Mouse (Mus musculus) cerebellum, postnatal 10 days (tissue): ENCODE results near the gene Rfx4.

Experiments
- DNase-seq, 2 experiments: peaks; one replicate each; pipeline ENCODE4 v3.0.0; 2021; ENCODE audit warnings: mixed read lengths in 2 of 2

Rfx4 gene

DNA sequence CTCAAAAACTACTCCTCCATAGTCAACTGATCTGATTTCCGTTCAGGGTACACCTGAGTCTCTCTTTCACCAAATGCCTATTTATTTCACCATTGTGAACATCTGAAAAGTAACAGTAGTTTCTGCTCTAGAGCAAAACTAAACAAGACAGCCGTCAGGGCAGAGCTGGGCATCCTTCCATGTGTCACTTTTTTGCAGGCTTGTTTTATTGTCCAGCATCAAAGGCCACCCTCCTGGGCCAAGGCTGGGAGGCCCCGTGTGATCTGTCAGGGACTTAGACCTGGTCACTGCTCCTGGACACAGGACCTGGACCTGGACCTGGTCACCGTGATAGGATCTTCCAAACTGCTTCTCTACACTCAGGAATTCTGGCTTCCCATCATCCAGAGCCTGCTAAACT lies 116.1 kb downstream of the Rfx4 start:
- DNase-seq, result no peak

DNA sequence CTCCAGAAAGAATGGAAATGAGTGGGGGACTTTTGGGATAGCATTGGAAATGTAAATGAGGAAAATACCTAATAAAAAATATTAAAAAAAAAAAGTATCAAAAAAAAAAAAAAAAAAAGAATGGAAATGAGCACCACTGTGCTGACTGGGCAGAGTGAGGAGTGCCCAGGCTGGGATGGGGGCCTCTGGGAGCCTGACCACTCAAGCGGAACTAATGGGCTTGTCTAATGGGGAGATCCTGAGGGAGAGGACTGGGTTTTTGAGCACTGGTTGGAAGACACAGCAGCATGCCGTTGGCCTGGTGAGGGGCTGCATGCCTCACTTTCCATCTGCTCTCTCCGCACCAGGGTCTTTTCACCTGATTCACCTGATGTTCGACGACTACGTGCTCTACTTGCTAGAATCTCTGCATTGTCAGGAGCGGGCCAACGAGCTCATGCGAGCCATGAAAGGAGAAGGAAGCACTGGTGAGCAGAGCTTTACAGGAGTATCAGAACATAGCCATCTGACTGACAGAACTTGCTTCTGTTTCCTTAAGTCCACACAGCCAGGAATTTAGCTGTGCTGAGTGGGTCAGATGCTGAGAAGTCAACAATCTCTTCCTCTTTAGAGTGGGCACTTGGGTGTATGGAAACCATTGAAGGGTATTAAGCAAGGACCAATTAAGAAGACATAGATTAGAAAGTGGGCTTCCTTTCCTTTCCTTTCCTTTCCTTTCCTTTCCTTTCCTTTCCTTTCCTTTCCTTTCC lies 124.1 kb downstream of the Rfx4 start:
- peak; percentile 26 for DNase-seq

DNA sequence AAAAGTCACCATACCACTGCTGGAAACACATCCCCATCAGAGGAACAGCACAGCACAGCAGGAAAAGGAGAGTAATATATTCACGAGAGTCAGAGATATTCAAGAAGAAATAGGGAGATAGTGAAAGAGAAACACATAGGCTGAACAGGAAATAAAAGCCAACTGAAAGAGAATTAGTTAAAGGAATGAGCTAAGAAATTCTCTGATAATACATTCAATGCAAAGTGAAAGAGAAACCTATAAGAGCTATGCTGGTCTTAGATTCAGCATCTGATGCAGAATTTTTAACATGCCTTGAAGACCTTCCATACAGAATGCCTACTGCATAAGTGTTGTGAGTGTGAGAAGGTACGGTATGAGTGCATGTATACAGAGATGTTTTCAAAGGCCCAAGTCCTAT lies 126.7 kb downstream of the Rfx4 start:
- no peak for DNase-seq

DNA sequence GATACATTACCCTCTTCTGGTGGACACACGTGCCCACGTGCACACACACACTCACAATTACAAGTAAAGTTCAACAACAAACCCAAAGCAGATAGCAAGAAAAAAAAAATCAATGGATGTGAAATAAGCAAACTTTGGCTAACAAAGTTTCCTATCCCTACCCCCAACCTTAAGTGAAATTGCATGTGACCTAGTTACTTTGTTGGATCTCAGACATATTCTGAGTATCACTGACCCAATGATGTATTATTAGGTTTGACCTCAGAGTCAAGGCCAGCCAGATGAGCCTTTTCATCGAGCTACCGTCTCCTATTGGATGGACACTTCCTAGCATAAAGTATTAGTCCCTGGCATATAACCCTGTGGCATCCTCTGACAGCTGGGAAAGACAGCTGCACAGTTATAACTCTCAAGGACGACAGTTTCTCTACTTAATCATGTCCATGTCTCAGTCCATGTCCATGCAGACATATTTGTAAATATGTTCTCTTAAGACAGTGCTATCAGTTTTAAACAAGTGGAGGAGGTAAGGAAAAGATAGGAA lies 129.6 kb downstream of the Rfx4 start:
- no peak for DNase-seq

DNA sequence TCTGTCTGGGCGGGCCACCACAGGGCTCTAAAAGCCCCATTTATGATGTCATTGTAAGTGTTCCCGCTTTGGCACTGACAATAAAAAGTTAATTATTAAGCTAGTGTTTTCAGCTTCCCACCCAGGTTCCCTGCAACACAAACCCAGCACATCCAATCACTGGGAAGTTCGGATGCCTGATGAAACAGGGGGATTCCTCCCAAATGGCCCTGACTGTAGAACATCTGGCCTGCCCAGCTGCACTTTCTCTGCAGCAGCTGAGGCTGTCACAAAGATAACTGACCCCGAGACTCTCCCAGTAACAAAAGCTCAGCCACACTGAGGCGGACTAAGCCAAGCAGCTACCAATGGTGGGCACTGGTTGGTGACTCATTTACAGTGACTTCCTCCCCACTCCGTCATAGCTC lies 130.4 kb downstream of the Rfx4 start:
- no peak for DNase-seq

DNA sequence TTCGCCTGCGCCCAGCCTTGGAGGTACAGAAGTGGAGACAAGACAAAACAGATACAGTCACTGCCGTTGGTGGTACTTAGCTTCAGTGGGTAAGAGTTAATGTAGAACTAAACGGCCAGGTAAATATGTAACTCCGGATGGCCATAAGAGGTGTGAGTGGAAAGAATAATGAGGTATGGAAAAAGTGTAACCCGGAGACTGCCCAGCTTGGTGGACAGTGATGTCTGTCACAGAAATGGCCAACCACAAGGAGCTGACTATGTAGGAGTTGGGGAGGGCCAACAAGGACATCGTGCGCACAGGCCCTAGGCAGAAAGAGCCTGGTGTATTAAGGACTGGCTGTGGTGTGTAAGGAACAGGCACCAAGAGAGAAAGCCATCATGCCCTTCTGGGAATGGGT lies 130.9 kb downstream of the Rfx4 start:
- DNase-seq, result no peak

DNA sequence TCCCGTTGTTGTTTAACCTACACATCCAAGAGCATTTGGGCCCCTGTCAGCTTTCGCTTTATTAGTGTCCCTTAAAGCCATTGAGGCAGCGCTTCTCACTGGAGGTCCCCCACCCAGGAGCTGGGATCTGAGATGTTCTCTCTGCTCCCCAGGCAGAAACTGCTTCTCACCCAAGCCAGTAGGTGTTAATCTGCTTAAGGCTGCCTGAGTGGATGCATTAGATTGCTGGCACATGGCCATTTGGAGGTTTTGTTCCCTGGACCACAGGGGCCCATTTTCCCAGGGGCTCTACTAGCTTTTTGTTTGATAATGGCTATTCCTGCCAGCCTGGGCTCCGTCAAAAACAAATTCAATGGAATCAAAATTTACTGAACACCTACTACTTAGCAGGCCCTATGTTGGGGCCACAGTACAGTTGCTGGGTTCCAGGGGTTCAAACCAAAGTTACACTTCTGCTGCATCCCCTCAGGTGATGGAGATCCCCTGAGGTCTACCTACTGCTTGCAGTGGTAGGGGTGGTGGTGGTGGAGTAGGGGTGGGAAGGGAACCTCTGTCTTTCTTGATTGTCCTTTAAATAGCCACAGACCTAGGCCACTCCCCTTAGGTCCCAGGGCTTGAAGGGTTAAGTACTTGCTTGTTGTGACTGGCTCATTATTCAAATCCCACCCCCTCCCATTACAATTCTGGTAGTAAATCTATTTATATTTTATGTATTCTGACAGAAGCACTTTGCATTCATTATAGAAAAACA lies 133.4 kb downstream of the Rfx4 start:
- peak; percentile 29 to 35 for DNase-seq

DNA sequence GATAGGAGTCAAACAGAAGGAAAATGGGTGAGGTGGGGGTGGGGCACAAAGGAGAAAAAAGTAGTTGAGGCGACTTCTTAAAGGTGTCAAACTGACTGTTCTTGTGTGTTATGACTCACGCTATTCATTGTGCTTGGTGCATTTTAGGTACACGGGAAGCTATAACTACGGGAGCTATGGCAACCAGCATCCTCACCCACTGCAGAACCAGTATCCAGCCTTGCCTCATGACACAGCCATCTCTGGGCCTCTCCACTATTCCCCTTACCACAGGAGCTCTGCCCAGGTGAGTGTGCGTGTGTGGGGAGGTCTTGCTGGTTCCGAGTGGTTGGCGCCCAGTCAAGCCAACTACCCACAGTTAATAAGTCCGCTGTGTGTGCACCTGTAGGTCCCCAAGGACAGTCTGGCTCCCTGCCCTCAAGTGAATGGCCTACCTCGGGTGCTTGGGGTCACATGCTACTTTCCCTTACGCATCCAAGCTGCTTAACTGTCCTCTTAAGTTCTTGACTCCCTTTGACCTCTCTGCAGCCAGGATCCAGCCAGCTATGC lies 140.0 kb downstream of the Rfx4 start:
- no peak for DNase-seq

DNA sequence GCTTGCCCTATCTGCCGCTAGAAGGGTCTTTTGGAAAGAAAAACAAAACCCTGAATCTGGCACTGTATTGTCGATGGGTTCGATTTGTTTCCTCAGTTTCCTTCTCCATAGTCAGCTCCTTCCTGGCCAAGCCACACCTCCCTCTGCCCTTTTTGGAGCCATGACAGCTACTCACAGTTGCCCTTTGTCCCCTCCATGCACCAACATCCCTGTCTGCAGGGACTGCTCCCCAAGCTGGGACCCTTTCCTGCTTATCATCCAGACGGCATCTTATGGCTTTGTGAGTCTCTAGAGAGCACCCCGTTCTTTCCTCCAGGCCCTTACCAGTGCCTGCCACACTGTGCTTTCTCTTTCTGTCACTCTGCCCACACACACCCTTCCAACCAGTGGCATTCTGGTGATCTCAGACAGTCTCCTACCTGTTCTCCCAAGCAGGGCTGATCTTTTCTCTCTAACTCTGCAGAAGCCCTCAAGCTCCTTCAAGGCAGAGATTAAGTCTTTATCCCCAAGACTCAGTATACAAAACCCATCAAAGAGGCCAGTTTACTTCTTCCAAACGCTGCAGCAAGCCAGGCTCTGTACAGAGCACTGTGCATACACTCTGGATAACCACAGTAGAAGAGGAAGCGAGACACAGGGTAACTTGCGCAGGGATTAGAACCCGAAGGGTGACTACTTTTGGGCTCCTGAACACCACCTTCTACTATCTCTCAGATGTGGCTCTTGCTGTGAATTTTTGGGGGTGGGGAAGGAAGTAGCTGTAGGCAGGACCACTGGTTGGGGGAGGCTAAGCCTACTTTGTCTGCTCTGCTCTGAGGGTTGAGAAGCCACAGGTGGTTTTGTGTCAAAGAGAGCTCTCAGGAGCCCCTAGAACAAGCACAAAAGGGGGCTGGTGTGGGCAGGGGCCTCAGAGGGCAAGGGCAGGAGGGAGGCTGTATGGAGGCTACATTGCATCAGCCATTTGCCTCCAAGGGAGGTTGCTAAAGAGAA lies 141.4 kb downstream of the Rfx4 start:
- DNase-seq, result no peak

DNA sequence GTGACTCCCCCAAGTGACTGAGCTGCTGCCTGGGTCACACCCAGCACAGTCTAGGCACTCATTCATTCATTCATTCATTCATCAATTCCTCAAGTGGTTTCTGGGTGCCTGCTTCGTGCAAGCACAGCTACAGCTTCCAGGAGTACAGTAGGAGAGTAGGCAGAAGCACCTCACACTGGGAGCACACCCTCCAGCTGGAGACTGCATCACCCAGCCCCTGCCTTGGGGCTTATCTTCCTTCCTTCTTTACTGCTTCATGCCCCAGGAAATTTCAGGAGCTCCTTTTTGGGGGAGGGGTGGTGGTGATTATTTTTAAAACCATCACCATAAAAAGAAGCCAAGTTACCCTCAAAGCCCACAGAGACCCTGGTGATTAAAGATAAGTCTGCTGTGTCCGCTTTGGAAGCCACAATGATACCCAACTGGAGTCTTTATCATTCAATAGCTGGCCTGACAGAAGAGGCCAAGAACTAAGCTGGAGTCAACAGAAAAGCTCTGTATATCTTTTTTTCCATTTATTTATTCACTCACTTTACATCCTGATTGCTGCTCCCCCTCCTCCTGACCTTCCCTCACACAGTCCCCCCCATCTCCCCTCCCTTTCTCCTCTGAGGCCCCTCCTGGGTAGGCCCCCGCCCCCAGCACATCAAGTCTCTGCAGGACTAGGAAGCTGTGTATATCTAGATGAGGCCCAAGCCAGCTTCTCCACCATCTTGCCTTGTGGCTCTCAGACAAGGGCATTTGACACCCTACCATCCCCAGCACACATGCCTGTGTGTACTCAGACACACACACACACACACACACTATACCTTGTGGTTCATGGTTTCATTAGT lies 142.5 kb downstream of the Rfx4 start:
- DNase-seq, result no peak

DNA sequence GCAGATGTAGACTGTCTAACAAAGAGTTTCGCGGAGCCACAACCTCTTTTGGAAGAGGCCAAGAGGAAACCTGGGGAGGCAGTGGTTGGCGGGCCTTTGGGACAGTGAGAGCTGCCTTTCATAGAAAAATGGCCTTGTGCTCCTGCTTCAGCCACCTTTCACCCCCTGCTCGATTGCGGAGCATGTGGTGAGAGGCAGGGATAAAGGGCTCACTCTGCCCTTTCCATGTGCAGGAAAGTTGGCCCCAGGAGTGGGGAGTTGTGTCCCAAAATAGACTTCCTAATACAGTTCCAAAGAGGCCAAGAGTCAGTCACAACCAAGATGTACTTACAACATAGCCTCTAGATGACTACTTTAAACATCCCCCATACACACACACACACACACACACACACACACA lies 145.8 kb downstream of the Rfx4 start:
- no peak for DNase-seq

DNA sequence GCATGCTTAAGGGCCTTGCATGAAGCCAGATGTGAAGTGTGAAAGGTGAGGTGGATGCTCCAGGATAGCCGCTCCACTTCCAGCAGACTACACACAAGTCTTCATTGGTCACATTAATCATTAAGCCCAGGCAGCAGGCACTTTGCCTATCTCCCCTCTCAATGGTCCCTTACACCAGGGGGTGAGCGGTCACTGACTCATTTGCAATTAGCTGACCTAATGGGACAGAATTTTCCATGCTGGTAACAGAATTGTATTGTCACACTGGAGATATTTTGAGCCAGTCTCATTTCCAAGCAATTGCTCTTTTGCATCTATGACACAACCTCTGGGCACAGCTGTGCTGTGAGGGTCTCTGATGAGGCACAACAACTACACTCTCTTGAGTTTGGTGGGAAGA lies 146.4 kb downstream of the Rfx4 start:
- DNase-seq, result no peak

DNA sequence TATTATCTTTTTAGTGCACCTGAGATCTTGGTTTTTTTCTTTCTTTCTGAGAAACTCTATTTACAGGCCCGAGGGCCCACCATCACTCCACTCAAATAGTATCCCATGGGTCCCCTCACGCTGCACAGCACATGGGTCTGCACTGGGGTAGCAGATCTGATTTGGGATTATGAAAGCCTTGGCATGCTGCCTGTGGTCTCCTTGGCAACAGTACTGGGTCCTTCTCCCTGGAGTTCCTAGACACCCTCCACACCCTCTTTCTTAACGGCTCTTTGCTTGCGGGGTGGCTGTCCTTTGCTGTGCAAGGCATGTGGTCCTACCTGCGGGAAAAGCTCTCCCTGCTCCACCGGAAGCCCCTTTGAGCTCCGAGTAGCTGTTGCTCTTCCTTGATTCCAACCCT lies 147.4 kb downstream of the Rfx4 start:
- peak; percentile 57 to 59 for DNase-seq

DNA sequence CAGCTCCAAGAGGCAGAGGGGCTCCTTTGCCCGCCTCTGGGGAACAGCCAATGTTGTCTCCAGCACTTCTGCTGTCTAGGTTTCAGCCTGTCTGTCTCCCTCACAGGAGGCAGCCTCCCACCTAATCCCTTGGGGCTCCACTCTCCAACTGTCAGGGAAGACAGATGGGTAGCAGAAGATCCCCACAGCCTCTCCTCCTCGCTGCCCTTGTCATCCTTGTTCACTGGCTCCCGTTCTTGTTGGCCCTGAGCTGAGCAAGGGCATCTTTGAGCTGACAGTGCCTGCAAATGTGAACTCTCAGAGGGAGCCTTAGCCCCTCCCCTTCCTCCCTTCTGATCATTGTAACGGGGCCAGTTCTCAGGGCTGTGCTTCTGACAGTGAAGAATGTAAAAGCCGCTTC lies 147.9 kb downstream of the Rfx4 start:
- DNase-seq, result peak; percentile 47 to 57

DNA sequence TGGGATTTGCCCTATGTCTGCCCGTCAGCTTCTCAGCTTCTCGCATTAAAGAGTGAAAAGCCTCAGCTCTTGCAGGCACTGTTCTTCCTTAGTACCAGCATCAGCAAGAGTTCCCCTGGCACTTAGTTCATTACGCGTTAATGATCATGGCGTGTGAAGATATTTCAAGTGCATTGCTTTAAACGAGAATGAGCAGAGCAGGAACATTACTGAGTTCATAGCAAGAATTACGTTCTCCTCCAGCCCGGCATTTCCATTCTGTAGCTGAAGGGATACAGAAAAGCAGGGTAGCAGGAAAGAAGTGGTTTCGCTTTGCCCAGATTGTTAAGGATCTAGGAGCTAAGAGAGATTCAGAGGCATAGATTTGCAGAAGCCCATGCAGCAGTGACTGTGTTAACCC lies 151.0 kb downstream of the Rfx4 start:
- no peak for DNase-seq

DNA sequence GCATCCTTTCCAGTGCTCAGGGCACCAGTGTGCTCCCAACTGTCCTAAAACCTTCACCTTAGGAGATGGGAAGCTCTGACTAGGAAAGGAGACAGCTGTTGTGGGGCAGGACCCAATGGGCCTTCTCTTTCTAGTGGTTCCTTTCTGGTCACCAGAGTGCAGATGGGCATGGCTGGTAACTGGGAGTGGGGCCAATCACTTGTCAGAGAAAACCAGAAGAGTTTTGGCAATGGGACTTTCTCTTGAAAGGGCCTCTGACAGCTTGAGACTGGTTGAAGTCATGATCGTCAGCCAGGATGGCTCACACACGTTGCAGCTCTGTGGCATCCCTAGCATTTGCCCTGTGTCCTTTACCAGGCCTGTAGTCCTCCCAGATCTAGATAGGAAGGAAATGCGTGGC lies 152.1 kb downstream of the Rfx4 start:
- DNase-seq, result peak; percentile 78 to 80

DNA sequence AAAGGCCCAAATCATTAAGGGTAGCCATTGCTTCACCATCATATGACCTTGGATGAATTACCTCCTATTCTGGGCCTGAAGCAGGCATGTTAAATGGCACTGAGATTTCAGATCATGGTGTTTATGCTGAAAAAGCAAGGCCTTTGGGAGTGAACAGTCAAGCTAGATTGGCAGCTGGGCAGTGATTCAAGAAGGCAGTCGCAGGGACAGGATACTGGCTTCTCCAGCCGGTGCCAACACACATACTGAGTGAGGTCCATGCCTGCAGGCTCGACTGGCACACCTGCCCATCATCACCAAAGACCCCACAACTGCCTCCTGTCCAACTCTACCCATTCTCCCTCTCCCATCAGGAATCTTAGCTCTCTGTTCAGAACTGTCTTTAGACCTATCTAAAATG lies 152.6 kb downstream of the Rfx4 start:
- peak; percentile 44 to 50 for DNase-seq

DNA sequence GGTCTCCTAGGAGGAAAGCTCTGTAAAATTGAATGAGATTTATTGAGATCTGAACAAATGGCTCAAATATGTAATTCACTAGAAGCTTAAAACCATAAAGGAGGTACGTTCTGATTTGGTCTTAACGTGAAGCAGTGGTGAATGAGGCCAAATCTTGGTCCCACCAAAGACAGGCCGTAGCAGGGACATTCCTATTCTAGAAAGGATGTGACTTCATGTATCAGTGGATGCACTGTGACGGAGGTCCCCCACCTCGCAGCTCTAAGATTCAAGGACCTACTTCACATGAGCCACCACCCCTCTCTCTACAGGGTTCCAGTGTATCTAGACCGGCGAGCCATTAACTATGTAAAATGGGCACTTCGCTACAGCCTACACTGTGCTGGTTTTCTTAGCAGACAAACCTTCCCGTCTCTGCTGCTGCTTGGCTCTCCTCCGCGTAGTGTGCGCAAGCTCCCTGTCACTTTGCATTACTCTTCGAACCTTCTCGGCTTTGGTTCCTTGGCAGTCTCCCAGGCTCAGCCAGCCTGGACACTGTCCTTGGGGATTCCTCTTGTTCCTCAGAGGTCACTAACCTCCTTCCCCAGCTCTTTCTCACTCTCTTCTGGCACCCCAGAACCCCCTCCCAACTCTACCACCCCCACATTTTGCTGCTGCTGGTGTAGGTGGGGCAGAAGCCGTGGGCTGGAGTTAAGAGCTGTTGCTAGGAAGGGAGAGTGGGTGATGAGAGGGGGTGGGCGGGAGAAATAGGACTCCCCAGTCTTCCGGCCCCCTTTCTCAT lies 153.3 kb downstream of the Rfx4 start:
- DNase-seq, result peak; percentile 75 to 76

DNA sequence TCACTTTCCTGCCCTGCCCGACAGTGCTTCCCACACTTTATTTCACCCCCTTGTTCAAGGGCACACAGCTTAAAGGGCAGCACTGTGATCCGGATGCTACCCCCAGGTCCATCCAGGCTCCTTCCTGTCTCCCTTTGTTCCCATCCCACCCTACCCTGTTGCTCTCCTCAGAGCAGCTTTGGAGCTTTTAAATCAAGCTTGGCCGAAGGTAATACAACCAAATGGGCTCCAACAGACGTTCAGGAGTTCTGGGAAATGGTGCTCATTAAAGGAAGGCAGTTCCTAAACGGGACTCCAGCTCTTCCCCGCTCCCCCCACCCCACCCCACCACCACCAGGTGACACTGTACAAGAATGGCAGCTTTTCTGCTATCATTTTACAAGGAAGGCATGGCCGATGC lies 154.3 kb downstream of the Rfx4 start:
- no peak for DNase-seq

DNA sequence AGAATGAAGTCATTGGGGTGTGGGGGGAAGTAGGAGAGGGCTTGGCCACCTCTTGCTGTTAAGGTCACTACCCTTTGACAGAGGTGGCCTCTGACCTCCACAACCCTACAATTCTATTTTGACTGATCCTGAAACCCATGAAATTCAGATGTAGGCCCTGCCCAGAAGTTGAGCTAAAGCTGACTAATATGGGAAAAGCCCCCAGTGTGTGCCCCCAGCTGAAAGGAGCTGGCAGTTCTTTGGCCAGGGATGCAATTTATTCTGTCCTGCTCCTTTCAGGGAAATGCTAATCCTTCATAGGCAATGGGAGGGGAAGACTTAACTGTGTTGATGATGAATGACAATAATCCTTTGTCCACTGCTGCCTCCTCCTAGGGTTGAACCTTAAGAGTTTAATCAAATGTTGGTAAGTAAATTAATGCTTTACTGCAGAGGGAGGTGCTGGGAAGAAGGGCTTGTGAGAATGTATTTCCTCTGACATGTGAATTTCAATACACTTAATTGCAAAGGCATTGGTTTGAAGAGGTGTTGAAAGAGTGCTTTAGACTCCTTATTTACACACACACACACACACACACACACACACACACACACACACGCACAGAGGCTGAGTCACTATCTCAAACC lies 155.0 kb downstream of the Rfx4 start:
- DNase-seq, result no peak
